Mouse (Mus musculus): ENCODE data around the gene Mxd4. TPM values are rescaled to one million over a fixed set of nuclear protein-coding genes. Genes with fewer than 3 reads are reported as not detected.

Gene Mxd4
- polyA plus RNA-seq, 1 experiment: 69.7 TPM

GRCm38 (mm10) chr5:34188856-34189255, 1.3 kb upstream of the Mxd4 start:
- TF ChIP-seq POLR2A (IDR thresholded peaks at IDR 0.05; ENCODE audit: low read depth, low read length) (peak; percentile 2; the same call in 1 of the 2 replicates), CTCF (IDR thresholded peaks at IDR 0.05; ENCODE audit: borderline replicate concordance, insufficient read depth, low read length) (no peak)
- Histone ChIP-seq H3K4me3 (ENCODE audit: insufficient read depth, low read length) (peak overlapping the region; percentile 71; the same call in 1 of the 2 replicates), H3K27ac (ENCODE audit: insufficient read depth, low read length) (no peak overlapping the region), H3K4me1 (ENCODE audit: control insufficient read depth, insufficient read depth, low read length) (0 out of 2 replicates have a peak, but pooled peaks cover 3% of the 10 kb centered on the region)

- Histone ChIP-seq H3K27ac (ENCODE audit: insufficient read depth, low read length) (peak overlapping the region; percentile 43), H3K4me3 (ENCODE audit: insufficient read depth, low read length) (peak overlapping the region; percentile 75), H3K4me1 (ENCODE audit: control insufficient read depth, insufficient read depth, low read length) (0 out of 2 replicates have a peak, but pooled peaks cover 3% of the 10 kb centered on the region)
- TF ChIP-seq CTCF (IDR thresholded peaks at IDR 0.05; ENCODE audit: borderline replicate concordance, insufficient read depth, low read length): no peak
- TF ChIP-seq POLR2A (IDR thresholded peaks at IDR 0.05; ENCODE audit: low read depth, low read length): peak; percentile 3; the same call in 1 of the 2 replicates
These were observed 544 bp downstream of the Mxd4 start for GRCm38 (mm10) chr5:34186961-34187391.

- peak overlapping the region; percentile 43 for H3K27ac ChIP-seq (ENCODE audit: insufficient read depth, low read length)
- TF ChIP-seq CTCF (IDR thresholded peaks at IDR 0.05; ENCODE audit: borderline replicate concordance, insufficient read depth, low read length): no peak
- TF ChIP-seq POLR2A (IDR thresholded peaks at IDR 0.05; ENCODE audit: low read depth, low read length): no peak
- H3K4me3 ChIP-seq (ENCODE audit: insufficient read depth, low read length): peak overlapping the region; percentile 75
- H3K4me1 ChIP-seq (ENCODE audit: control insufficient read depth, insufficient read depth, low read length): 0 out of 2 replicates have a peak, but pooled peaks cover 3% of the 10 kb centered on the region
These were observed 1.1 kb downstream of the Mxd4 start for GRCm38 (mm10) chr5:34186391-34186790.

- Histone ChIP-seq H3K27ac (ENCODE audit: insufficient read depth, low read length) (no peak overlapping the region), H3K4me3 (ENCODE audit: insufficient read depth, low read length) (peak overlapping the region; percentile 75), H3K4me1 (ENCODE audit: control insufficient read depth, insufficient read depth, low read length) (0 out of 2 replicates have a peak, but pooled peaks cover 3% of the 10 kb centered on the region)
- no peak for TF ChIP-seq POLR2A (IDR thresholded peaks at IDR 0.05; ENCODE audit: low read depth, low read length)
- no peak for TF ChIP-seq CTCF (IDR thresholded peaks at IDR 0.05; ENCODE audit: borderline replicate concordance, insufficient read depth, low read length)
These were observed 1.7 kb downstream of the Mxd4 start for GRCm38 (mm10) chr5:34185791-34186190.

GRCm38 (mm10) chr5:34185051-34185580, 2.4 kb downstream of the Mxd4 start:
- H3K4me3 ChIP-seq (ENCODE audit: insufficient read depth, low read length): no peak overlapping the region

GRCm38 (mm10) chr5:34183976-34184375, 3.5 kb downstream of the Mxd4 start:
- Histone ChIP-seq H3K4me1 (ENCODE audit: control insufficient read depth, insufficient read depth, low read length) (0 out of 2 replicates have a peak, but pooled peaks cover 3% of the 10 kb centered on the region), H3K27ac (ENCODE audit: insufficient read depth, low read length) (no peak overlapping the region), H3K4me3 (ENCODE audit: insufficient read depth, low read length) (no peak overlapping the region)
- TF ChIP-seq POLR2A (IDR thresholded peaks at IDR 0.05; ENCODE audit: low read depth, low read length) (no peak), CTCF (IDR thresholded peaks at IDR 0.05; ENCODE audit: borderline replicate concordance, insufficient read depth, low read length) (no peak)

More at GRCm38 (mm10) chr5:34185051-34185580, 2.4 kb downstream of the Mxd4 start:
- TF ChIP-seq POLR2A (IDR thresholded peaks at IDR 0.05; ENCODE audit: low read depth, low read length): no peak
- no peak for TF ChIP-seq CTCF (IDR thresholded peaks at IDR 0.05; ENCODE audit: borderline replicate concordance, insufficient read depth, low read length)
- 0 out of 2 replicates have a peak, but pooled peaks cover 3% of the 10 kb centered on the region for H3K4me1 ChIP-seq (ENCODE audit: control insufficient read depth, insufficient read depth, low read length)
- no peak overlapping the region for H3K27ac ChIP-seq (ENCODE audit: insufficient read depth, low read length)

GRCm38 (mm10) chr5:34183156-34183880, 4.2 kb downstream of the Mxd4 start:
- H3K4me3 ChIP-seq (ENCODE audit: insufficient read depth, low read length): no peak overlapping the region
- TF ChIP-seq POLR2A (IDR thresholded peaks at IDR 0.05; ENCODE audit: low read depth, low read length): no peak
- TF ChIP-seq CTCF (IDR thresholded peaks at IDR 0.05; ENCODE audit: borderline replicate concordance, insufficient read depth, low read length): no peak
- 0 out of 2 replicates have a peak, but pooled peaks cover under 1% of the 10 kb centered on the region for H3K4me1 ChIP-seq (ENCODE audit: control insufficient read depth, insufficient read depth, low read length)
- H3K27ac ChIP-seq (ENCODE audit: insufficient read depth, low read length): no peak overlapping the region

- Histone ChIP-seq H3K4me3 (ENCODE audit: insufficient read depth, low read length) (no peak overlapping the region), H3K4me1 (ENCODE audit: control insufficient read depth, insufficient read depth, low read length) (no peaks in the 10 kb centered on the region), H3K27ac (ENCODE audit: insufficient read depth, low read length) (no peak overlapping the region)
- TF ChIP-seq CTCF (IDR thresholded peaks at IDR 0.05; ENCODE audit: borderline replicate concordance, insufficient read depth, low read length) (no peak), POLR2A (IDR thresholded peaks at IDR 0.05; ENCODE audit: low read depth, low read length) (no peak)
These were observed 5.0 kb downstream of the Mxd4 start for GRCm38 (mm10) chr5:34182486-34182885.

- TF ChIP-seq POLR2A (IDR thresholded peaks at IDR 0.05; ENCODE audit: low read depth, low read length) (no peak), CTCF (IDR thresholded peaks at IDR 0.05; ENCODE audit: borderline replicate concordance, insufficient read depth, low read length) (no peak)
- H3K4me3 ChIP-seq (ENCODE audit: insufficient read depth, low read length): no peak overlapping the region
- H3K27ac ChIP-seq (ENCODE audit: insufficient read depth, low read length): no peak overlapping the region
- H3K4me1 ChIP-seq (ENCODE audit: control insufficient read depth, insufficient read depth, low read length): no peaks in the 10 kb centered on the region
These were observed 9.7 kb downstream of the Mxd4 start for GRCm38 (mm10) chr5:34177821-34178220.

GRCm38 (mm10) chr5:34177091-34177490, 10.4 kb downstream of the Mxd4 start:
- no peak overlapping the region for H3K4me3 ChIP-seq (ENCODE audit: insufficient read depth, low read length)
- H3K4me1 ChIP-seq (ENCODE audit: control insufficient read depth, insufficient read depth, low read length): no peaks in the 10 kb centered on the region
- TF ChIP-seq CTCF (IDR thresholded peaks at IDR 0.05; ENCODE audit: borderline replicate concordance, insufficient read depth, low read length): no peak
- TF ChIP-seq POLR2A (IDR thresholded peaks at IDR 0.05; ENCODE audit: low read depth, low read length): no peak
- no peak overlapping the region for H3K27ac ChIP-seq (ENCODE audit: insufficient read depth, low read length)

Data from embryonic fibroblast, embryonic 13.5 days (primary cell).